Mouse (Mus musculus) liver, adult 2 months (tissue): ENCODE measurements at regions not wholly inside any gene's neighbourhood (a gene's known extent, or its start where the extent isn't known, plus 50 kb on each side); places are given as distances from the start of the nearest gene placed in this dataset.

ENCODE experiments used
- DNase-seq: peaks from one replicate; pipeline ENCODE4 v3.0.0-alpha.2; 2011; ENCODE audit warnings: low read depth, low spot score; ENCODE audit errors: extremely low read depth
- H3K27ac ChIP-seq: fragments of 200-500 bp; replicated peaks from 2 replicates; pipeline ENCODE4 v1.5.1; 2012; ENCODE audit warnings: low read depth, mild to moderate bottlenecking, control low read depth, inconsistent platforms, low read length; ENCODE audit not compliant: insufficient read depth
- H3K27me3 ChIP-seq: fragments of 200-500 bp; 2 replicates; pipeline ENCODE4 v1.6.1; 2012; ENCODE audit warnings: mild to moderate bottlenecking, moderate library complexity, low read length, inconsistent platforms; ENCODE audit not compliant: control insufficient read depth, insufficient read depth
- H3K36me3 ChIP-seq: fragments of 200-500 bp; 2 replicates; pipeline ENCODE4 v1.6.1; 2012; ENCODE audit warnings: low read length, inconsistent platforms; ENCODE audit not compliant: control insufficient read depth, insufficient read depth
- H3K4me1 ChIP-seq: fragments of 200-500 bp; 2 replicates; pipeline ENCODE4 v1.6.1; 2011; ENCODE audit warnings: low read length; ENCODE audit not compliant: control insufficient read depth, insufficient read depth
- H3K4me3 ChIP-seq: fragments of 200-500 bp; 2 replicates; pipeline ENCODE4 v1.5.1; 2011; ENCODE audit warnings: low read depth, mild to moderate bottlenecking, control low read depth, low read length, moderate library complexity; ENCODE audit not compliant: insufficient read depth
- H3K79me2 ChIP-seq: fragments of 200-500 bp; 2 replicates; pipeline ENCODE4 v1.6.1; 2012; ENCODE audit warnings: inconsistent platforms, mild to moderate bottlenecking, low read length, moderate library complexity; ENCODE audit not compliant: control insufficient read depth, insufficient read depth
- H3K9ac ChIP-seq: fragments of 200-500 bp; 2 replicates; pipeline ENCODE4 v1.6.1; 2012; ENCODE audit warnings: low read depth, mild to moderate bottlenecking, control low read depth, inconsistent platforms, low read length
- CTCF ChIP-seq: fragments of 200-500 bp; IDR thresholded peaks from 2 replicates; pipeline ENCODE4 v1.5.1; 2011; ENCODE audit warnings: low read depth, low read length, control low read depth
- POLR2A ChIP-seq: fragments of 200-500 bp; IDR thresholded peaks from 2 replicates; pipeline ENCODE4 v1.6.1; 2011; ENCODE audit warnings: low read length, control low read depth; ENCODE audit not compliant: insufficient read depth; ENCODE audit errors: extremely low read depth
- WGBS: fragments of 180-500 bp; shearing (Covaris S2); methylation state at CpG from one replicate; pipeline ENCODE4 v1.1.7; 2018; 5-methylcytosine and 5-hydroxymethylcytosine counted together

DNA sequence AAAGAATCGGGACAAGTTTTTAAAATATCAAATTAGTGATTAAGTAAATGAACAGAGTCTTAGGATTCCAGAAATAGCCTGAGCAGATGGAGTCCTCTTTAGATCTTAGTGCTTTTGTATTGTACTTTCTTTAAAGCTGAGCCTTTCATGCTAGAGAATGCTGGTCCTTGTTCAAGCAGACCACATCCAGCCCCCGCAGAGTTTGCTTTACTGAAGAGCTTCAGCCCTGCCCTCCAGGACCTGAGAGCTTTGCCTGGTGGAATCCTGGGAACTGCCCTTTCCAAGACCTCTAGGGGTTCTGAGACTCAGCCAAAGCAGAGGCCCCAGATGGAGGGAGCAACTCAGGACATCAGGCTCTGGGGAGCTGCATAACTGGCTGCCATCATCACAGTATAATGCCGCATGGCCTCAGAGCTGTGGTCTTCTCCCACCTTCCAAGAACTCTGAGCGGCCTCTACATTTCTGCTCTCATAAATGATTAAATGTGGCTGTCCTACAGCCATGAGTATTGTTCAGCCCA is 153.6 kb upstream of the Sh3bp4 start:
- no peaks in the 10 kb centered on the region for H3K36me3 ChIP-seq
- no peak overlapping the region for H3K27ac ChIP-seq
- TF ChIP-seq CTCF (no peak), POLR2A (no peak)
- DNase-seq: no peak
- no peaks in the 10 kb centered on the region for H3K27me3 ChIP-seq
- H3K4me1 ChIP-seq: no peaks in the 10 kb centered on the region
- no peak overlapping the region for H3K4me3 ChIP-seq
- WGBS: 84% methylated on average over 4 of the region's 4 CpGs
- no peaks in the 10 kb centered on the region for H3K79me2 ChIP-seq
- H3K9ac ChIP-seq: no peak overlapping the region

GRCm38 (mm10) chr1:88921401-88921800 is 148.8 kb upstream of the Sh3bp4 start:
- no peaks in the 10 kb centered on the region for H3K27me3 ChIP-seq
- H3K4me3 ChIP-seq: no peak overlapping the region
- no peak for DNase-seq
- TF ChIP-seq CTCF (no peak), POLR2A (no peak)
- no peak overlapping the region for H3K9ac ChIP-seq
- H3K27ac ChIP-seq: no peak overlapping the region
- 90% methylated on average over 2 of the region's 2 CpGs for WGBS
- no peaks in the 10 kb centered on the region for H3K36me3 ChIP-seq
- H3K79me2 ChIP-seq: no peaks in the 10 kb centered on the region
- H3K4me1 ChIP-seq: no peaks in the 10 kb centered on the region

GRCm38 (mm10) chr1:88923791-88924581 is 146.2 kb upstream of the Sh3bp4 start:
- H3K27ac ChIP-seq: no peak overlapping the region
- no peaks in the 10 kb centered on the region for H3K4me1 ChIP-seq
- no peaks in the 10 kb centered on the region for H3K27me3 ChIP-seq
- TF ChIP-seq POLR2A (no peak), CTCF (no peak)
- no peaks in the 10 kb centered on the region for H3K79me2 ChIP-seq
- no peak overlapping the region for H3K4me3 ChIP-seq
- 79% methylated on average over 7 of the region's 7 CpGs for WGBS
- H3K9ac ChIP-seq: no peak overlapping the region
- no peak for DNase-seq
- H3K36me3 ChIP-seq: no peaks in the 10 kb centered on the region

- H3K36me3 ChIP-seq: no peaks in the 10 kb centered on the region
- no peaks in the 10 kb centered on the region for H3K27me3 ChIP-seq
- TF ChIP-seq POLR2A (no peak), CTCF (no peak)
- H3K4me1 ChIP-seq: no peaks in the 10 kb centered on the region
- WGBS: 97% methylated on average over 1 of the region's 1 CpGs
- H3K4me3 ChIP-seq: no peak overlapping the region
- no peak overlapping the region for H3K27ac ChIP-seq
- no peak overlapping the region for H3K9ac ChIP-seq
- no peak for DNase-seq
- no peaks in the 10 kb centered on the region for H3K79me2 ChIP-seq
These were observed 135.0 kb upstream of the Sh3bp4 start for GRCm38 (mm10) chr1:88935191-88935590.

- Histone ChIP-seq H3K27me3 (no peaks in the 10 kb centered on the region), H3K36me3 (no peaks in the 10 kb centered on the region), H3K27ac (no peak overlapping the region), H3K79me2 (no peaks in the 10 kb centered on the region), H3K4me3 (no peak overlapping the region), H3K4me1 (no peaks in the 10 kb centered on the region), H3K9ac (no peak overlapping the region)
- no peak for TF ChIP-seq POLR2A
- no peak for TF ChIP-seq CTCF
- WGBS: 77% methylated on average over 3 of the region's 3 CpGs
- no peak for DNase-seq
These were observed 134.4 kb upstream of the Sh3bp4 start for GRCm38 (mm10) chr1:88935779-88936178.

- DNase-seq: no peak
- 95% methylated on average over 1 of the region's 1 CpGs for WGBS
- TF ChIP-seq CTCF (no peak), POLR2A (no peak)
These were observed 132.9 kb upstream of the Sh3bp4 start for GRCm38 (mm10) chr1:88937327-88937726.

More at GRCm38 (mm10) chr1:88937327-88937726, 132.9 kb upstream of the Sh3bp4 start:
- Histone ChIP-seq H3K4me1 (no peaks in the 10 kb centered on the region), H3K79me2 (no peaks in the 10 kb centered on the region), H3K4me3 (no peak overlapping the region), H3K9ac (no peak overlapping the region), H3K27me3 (no peaks in the 10 kb centered on the region), H3K36me3 (no peaks in the 10 kb centered on the region), H3K27ac (no peak overlapping the region)
